Mouse (Mus musculus): ENCODE results near the gene Mapk8ip1.

GRCm38 (mm10) chr2:92359301-92359700 is 41.8 kb downstream of the Mapk8ip1 start:
- TF ChIP-seq CTCF (IDR thresholded peaks at IDR 0.05; ENCODE audit: low read depth, low read length), result no peak
- TF ChIP-seq POLR2A (IDR thresholded peaks at IDR 0.05; ENCODE audit: borderline replicate concordance, low read depth, low read length), result no peak
